Mouse (Mus musculus): ENCODE data around the gene Lats2. TPM values are rescaled to one million over a fixed set of nuclear protein-coding genes. Genes with fewer than 3 reads are reported as not detected.
A peak's percentile ranks its signal among the peaks of the same experiment; 100 is the strongest.

The Lats2 gene
- polyA plus RNA-seq, 1 experiment from 2014 or later = 40.6 TPM

GRCm38 (mm10) chr14:57684579-57684978, 73.6 kb downstream of the Lats2 start:
- CTCF ChIA-PET = interaction anchor here (0.8 to 1.7 kb wide), 8 partner anchors 11 to 225 kb away, joined by 3 to 7 read pairs (median 3); no protein-coding TSS in a partner anchor
- in situ Hi-C loops (cut with MboI; ENCODE audit: low pct_unique_long_range_greater_than_20kb) = loop anchor here (5.0 to 25.0 kb wide), 3 partner anchors 143 to 1428 kb away; partner anchors contain the start of genes Mrpl57 and Ska3
- DNase-seq (ENCODE audit: low read depth, low spot score) (no peak), ATAC-seq (no peak)
- TF ChIP-seq CTCF (IDR thresholded peaks at IDR 0.05) = peak; percentile 78
- POLR2A ChIA-PET = interaction anchor here (1.0 kb wide), 1 partner anchor 9 kb away, joined by 4 read pairs; no protein-coding TSS in a partner anchor
- H3K27me3 ChIP-seq = no peaks in the 10 kb centered on the region

GRCm38 (mm10) chr14:57682751-57683150, 75.4 kb downstream of the Lats2 start:
- no peak for DNase-seq (ENCODE audit: low read depth, low spot score)
- H3K27me3 ChIP-seq = no peaks in the 10 kb centered on the region
- in situ Hi-C loops (cut with MboI; ENCODE audit: low pct_unique_long_range_greater_than_20kb) = loop anchor here (5.0 to 25.0 kb wide), 3 partner anchors 145 to 1430 kb away; partner anchors contain the start of genes Mrpl57 and Ska3
- TF ChIP-seq CTCF (IDR thresholded peaks at IDR 0.05) = no peak
- POLR2A ChIA-PET = no interaction called here
- CTCF ChIA-PET = interaction anchor here (1.2 kb wide), 1 partner anchor 227 kb away, joined by 3 read pairs; no protein-coding TSS in a partner anchor
- ATAC-seq = no peak

GRCm38 (mm10) chr14:57679958-57680535, 78.1 kb downstream of the Lats2 start:
- ATAC-seq = no peak
- in situ Hi-C loops (cut with MboI; ENCODE audit: low pct_unique_long_range_greater_than_20kb) = loop anchor here (5.0 to 25.0 kb wide), 3 partner anchors 147 to 1432 kb away; partner anchors contain the start of genes Mrpl57 and Ska3
- CTCF ChIA-PET = no interaction called here
- POLR2A ChIA-PET = interaction anchor here (0.7 kb wide), 1 partner anchor 173 kb away, joined by 3 read pairs; no protein-coding TSS in a partner anchor
- no peaks in the 10 kb centered on the region for H3K27me3 ChIP-seq
- peak; percentile 89 for TF ChIP-seq CTCF (IDR thresholded peaks at IDR 0.05)
- DNase-seq (ENCODE audit: low read depth, low spot score) = no peak

GRCm38 (mm10) chr14:57679523-57679922, 78.7 kb downstream of the Lats2 start:
- in situ Hi-C loops (cut with MboI; ENCODE audit: low pct_unique_long_range_greater_than_20kb) = loop anchor here (25.0 kb wide), 1 partner anchor 1433 kb away; no protein-coding TSS in a partner anchor
- H3K27me3 ChIP-seq = no peaks in the 10 kb centered on the region
- no peak for TF ChIP-seq CTCF (IDR thresholded peaks at IDR 0.05)
- POLR2A ChIA-PET = no interaction called here
- DNase-seq (ENCODE audit: low read depth, low spot score) (no peak), ATAC-seq (no peak)
- CTCF ChIA-PET = no interaction called here

GRCm38 (mm10) chr14:57675481-57675880, 82.7 kb downstream of the Lats2 start:
- ATAC-seq (no peak), DNase-seq (ENCODE audit: low read depth, low spot score) (no peak)
- no peaks in the 10 kb centered on the region for H3K27me3 ChIP-seq
- TF ChIP-seq CTCF (IDR thresholded peaks at IDR 0.05) = no peak
- in situ Hi-C loops (cut with MboI; ENCODE audit: low pct_unique_long_range_greater_than_20kb) = loop anchor here (25.0 kb wide), 1 partner anchor 1437 kb away; no protein-coding TSS in a partner anchor
- ChIA-PET POLR2A (no interaction called here), CTCF (no interaction called here)

- in situ Hi-C loops (cut with MboI; ENCODE audit: low pct_unique_long_range_greater_than_20kb) = no loop called here
- no peak for TF ChIP-seq CTCF (IDR thresholded peaks at IDR 0.05)
- CTCF ChIA-PET = no interaction called here
- POLR2A ChIA-PET = interaction anchor here (1.1 kb wide), 1 partner anchor 12 kb away, joined by 3 read pairs; no protein-coding TSS in a partner anchor
- no peaks in the 10 kb centered on the region for H3K27me3 ChIP-seq
- ATAC-seq (no peak), DNase-seq (ENCODE audit: low read depth, low spot score) (no peak)
Measured at GRCm38 (mm10) chr14:57665628-57665950, 92.6 kb downstream of the Lats2 start.

- CTCF ChIA-PET = no interaction called here
- peak; percentile 47 for TF ChIP-seq CTCF (IDR thresholded peaks at IDR 0.05)
- POLR2A ChIA-PET = interaction anchor here (1.1 kb wide), 1 partner anchor 13 kb away, joined by 3 read pairs; no protein-coding TSS in a partner anchor
- H3K27me3 ChIP-seq = no peaks in the 10 kb centered on the region
- in situ Hi-C loops (cut with MboI; ENCODE audit: low pct_unique_long_range_greater_than_20kb) = no loop called here
- DNase-seq (ENCODE audit: low read depth, low spot score) (no peak), ATAC-seq (peak; percentile 88)
Measured at GRCm38 (mm10) chr14:57664822-57665627, 93.2 kb downstream of the Lats2 start, which contains the start of gene Xpo4. Gene Xpo4 (minus strand): TSS chr14:57665430.

- TF ChIP-seq CTCF (IDR thresholded peaks at IDR 0.05) = no peak
Measured at GRCm38 (mm10) chr14:57664311-57664821, 93.8 kb downstream of the Lats2 start.

GRCm38 (mm10) chr14:57663630-57664029, 94.6 kb downstream of the Lats2 start:
- no peak for TF ChIP-seq CTCF (IDR thresholded peaks at IDR 0.05)
- ATAC-seq (no peak), DNase-seq (ENCODE audit: low read depth, low spot score) (no peak)
- ChIA-PET CTCF (no interaction called here), POLR2A (no interaction called here)
- in situ Hi-C loops (cut with MboI; ENCODE audit: low pct_unique_long_range_greater_than_20kb) = no loop called here
- no peaks in the 10 kb centered on the region for H3K27me3 ChIP-seq

More at GRCm38 (mm10) chr14:57664311-57664821, 93.8 kb downstream of the Lats2 start:
- ChIA-PET POLR2A (no interaction called here), CTCF (no interaction called here)
- DNase-seq (ENCODE audit: low read depth, low spot score) = no peak
- no peaks in the 10 kb centered on the region for H3K27me3 ChIP-seq
- in situ Hi-C loops (cut with MboI; ENCODE audit: low pct_unique_long_range_greater_than_20kb) = no loop called here
- ATAC-seq = peak; percentile 40

GRCm38 (mm10) chr14:57658301-57658700, 99.9 kb downstream of the Lats2 start:
- ChIA-PET CTCF (interaction anchor here (0.9 kb wide), 1 partner anchor 27 kb away, joined by 3 read pairs; no protein-coding TSS in a partner anchor), POLR2A (no interaction called here)
- ATAC-seq (no peak), DNase-seq (ENCODE audit: low read depth, low spot score) (no peak)
- TF ChIP-seq CTCF (IDR thresholded peaks at IDR 0.05) = peak; percentile 28
- in situ Hi-C loops (cut with MboI; ENCODE audit: low pct_unique_long_range_greater_than_20kb) = no loop called here
- H3K27me3 ChIP-seq = no peaks in the 10 kb centered on the region
